Mouse (Mus musculus) limb, embryonic 12.5 days (tissue): ENCODE data around the gene Mto1. TPM values are rescaled to one million over a fixed set of nuclear protein-coding genes. Genes with fewer than 3 reads are reported as not detected.

Source experiments
- ATAC-seq: fragments of 200-750 bp; cut with Nextera tagmentation; 2 replicates; pipeline ENCODE4 v1.8.0; 2017; ENCODE audit warnings: low read depth, moderate TSS enrichment; ENCODE audit not compliant: insufficient number of reproducible peaks, insufficient read depth, low FRiP score, low TSS enrichment
- H3K27ac ChIP-seq: fragments of 300-500 bp; sonication (generic); 2 replicates; pipeline ENCODE4 v1.5.1; 2016; ENCODE audit warnings: mild to moderate bottlenecking, moderate library complexity
- H3K27me3 ChIP-seq: fragments of 300-500 bp; sonication (generic); 2 replicates; pipeline ENCODE4 v1.6.1; 2016; ENCODE audit warnings: mild to moderate bottlenecking, moderate library complexity
- H3K36me3 ChIP-seq: fragments of 300-500 bp; sonication (generic); 2 replicates; pipeline ENCODE4 v1.6.1; 2016; ENCODE audit warnings: mild to moderate bottlenecking, moderate library complexity
- H3K4me1 ChIP-seq: fragments of 300-500 bp; sonication (generic); replicated peaks from 2 replicates; pipeline ENCODE4 v1.6.1; 2016
- H3K4me2 ChIP-seq: fragments of 300-500 bp; sonication (generic); 2 replicates; pipeline ENCODE4 v1.6.1; 2016; ENCODE audit warnings: mild to moderate bottlenecking, moderate library complexity
- H3K4me3 ChIP-seq: fragments of 300-500 bp; sonication (generic); replicated peaks from 2 replicates; pipeline ENCODE4 v1.5.1; 2016; ENCODE audit warnings: mild to moderate bottlenecking
- H3K9ac ChIP-seq: fragments of 300-500 bp; sonication (generic); replicated peaks from 2 replicates; pipeline ENCODE4 v1.6.1; 2016; ENCODE audit warnings: mild to moderate bottlenecking, moderate library complexity
- H3K9me3 ChIP-seq: fragments of 300-500 bp; sonication (generic); 2 replicates; pipeline ENCODE4 v1.6.1; 2016; ENCODE audit warnings: mild to moderate bottlenecking, moderate library complexity
- WGBS: fragments of 180-500 bp; shearing (Covaris S2); methylation state at CpG from one replicate; pipeline ENCODE4 v1.1.7; 2016; 5-methylcytosine and 5-hydroxymethylcytosine counted together
- polyA plus RNA-seq: library from polyadenylated mRNA; unstranded; fragments of >200 nt; fragmentation: Nextera tagmentation; extraction: Ambion mirVana; gene quantifications from 2 replicates; pipeline ENCODE4 v1.2.1, GENCODE M21; 2016

Gene Mto1
- 20.3 and 23.5 TPM in 2 replicates for polyA plus RNA-seq

GRCm38 (mm10) chr9:78447973-78448873 lies at the start of gene Mto1, which contains the start of gene Gm17324:
Gene Mto1, plus strand, starts transcription at chr9:78448208.
Gene Gm17324, minus strand, starts transcription at chr9:78448786.
- Histone ChIP-seq H3K9me3 (no peaks in the 10 kb centered on the region), H3K4me2 (peak within 1 kb of the TSS; percentile 72), H3K36me3 (peaks cover 21% of the 10 kb centered on the region), H3K9ac (peak within 1 kb of the TSS; percentile 90), H3K4me1 (peaks cover 8% of the 10 kb centered on the region), H3K27me3 (peaks cover 30% of the 10 kb centered on the region), H3K4me3 (peak within 1 kb of the TSS; percentile 98), H3K27ac (peak within 1 kb of the TSS; percentile 88)
- under 1% methylated on average over 96 of the region's 96 CpGs for WGBS
- ATAC-seq, result peak; percentile 84

GRCm38 (mm10) chr9:78400570-78400969 lies 47.4 kb upstream of the Mto1 start:
- Histone ChIP-seq H3K27ac (no peak overlapping the region), H3K9ac (no peak overlapping the region), H3K9me3 (no peaks in the 10 kb centered on the region), H3K4me1 (peaks cover 4% of the 10 kb centered on the region; the same call in 1 of the 2 replicates), H3K27me3 (peaks cover 33% of the 10 kb centered on the region), H3K4me3 (no peak overlapping the region), H3K36me3 (no peaks in the 10 kb centered on the region), H3K4me2 (no peak overlapping the region)
- ATAC-seq, result no peak
- WGBS, result 85% methylated on average over 5 of the region's 5 CpGs

GRCm38 (mm10) chr9:78401596-78401995 lies 46.4 kb upstream of the Mto1 start:
- Histone ChIP-seq H3K27me3 (peaks cover 23% of the 10 kb centered on the region), H3K27ac (no peak overlapping the region), H3K36me3 (no peaks in the 10 kb centered on the region), H3K4me2 (no peak overlapping the region), H3K4me1 (no peaks in the 10 kb centered on the region), H3K9ac (no peak overlapping the region), H3K4me3 (no peak overlapping the region), H3K9me3 (no peaks in the 10 kb centered on the region)
- ATAC-seq, result no peak
- 88% methylated on average over 7 of the region's 7 CpGs for whole genome bisulfite sequencing

GRCm38 (mm10) chr9:78427362-78427781 lies 20.6 kb upstream of the Mto1 start:
- H3K4me1 ChIP-seq, result no peaks in the 10 kb centered on the region; the same call in 1 of the 2 replicates
- peak overlapping the region; percentile 31 for H3K4me3 ChIP-seq
- no peaks in the 10 kb centered on the region; the same call in 1 of the 2 replicates for H3K27me3 ChIP-seq
- H3K9ac ChIP-seq, result peak overlapping the region; percentile 47; the same call in 1 of the 2 replicates
- no peaks in the 10 kb centered on the region for H3K36me3 ChIP-seq
- no peak overlapping the region for H3K27ac ChIP-seq
- no peaks in the 10 kb centered on the region for H3K9me3 ChIP-seq
- 21% methylated on average over 27 of the region's 27 CpGs for WGBS
- ATAC-seq, result no peak
- peak overlapping the region; percentile 62 for H3K4me2 ChIP-seq

GRCm38 (mm10) chr9:78428185-78428584 lies 19.8 kb upstream of the Mto1 start:
- Histone ChIP-seq H3K27ac (no peak overlapping the region), H3K36me3 (no peaks in the 10 kb centered on the region), H3K4me3 (no peak overlapping the region), H3K4me2 (no peak overlapping the region), H3K27me3 (no peaks in the 10 kb centered on the region; the same call in 1 of the 2 replicates), H3K9ac (no peak overlapping the region), H3K9me3 (no peaks in the 10 kb centered on the region), H3K4me1 (no peaks in the 10 kb centered on the region; the same call in 1 of the 2 replicates)
- WGBS, result 80% methylated on average over 6 of the region's 6 CpGs
- ATAC-seq, result no peak

- Histone ChIP-seq H3K4me3 (no peak overlapping the region), H3K4me2 (no peak overlapping the region), H3K36me3 (no peaks in the 10 kb centered on the region), H3K4me1 (no peaks in the 10 kb centered on the region; the same call in 1 of the 2 replicates), H3K9me3 (no peaks in the 10 kb centered on the region), H3K27ac (no peak overlapping the region), H3K9ac (no peak overlapping the region), H3K27me3 (no peaks in the 10 kb centered on the region; the same call in 1 of the 2 replicates)
- WGBS, result 79% methylated on average over 4 of the region's 4 CpGs
- ATAC-seq, result no peak
Observed at GRCm38 (mm10) chr9:78428870-78429432, 19.1 kb upstream of the Mto1 start.

- WGBS, result 57% methylated on average over 2 of the region's 2 CpGs
- no peak overlapping the region for H3K4me3 ChIP-seq
- no peak overlapping the region for H3K27ac ChIP-seq
- H3K4me1 ChIP-seq, result no peaks in the 10 kb centered on the region; the same call in 1 of the 2 replicates
- no peaks in the 10 kb centered on the region for H3K9me3 ChIP-seq
- H3K9ac ChIP-seq, result no peak overlapping the region
- ATAC-seq, result no peak
- no peaks in the 10 kb centered on the region for H3K36me3 ChIP-seq
- H3K27me3 ChIP-seq, result no peaks in the 10 kb centered on the region; the same call in 1 of the 2 replicates
- no peak overlapping the region for H3K4me2 ChIP-seq
Observed at GRCm38 (mm10) chr9:78429551-78429950, 18.5 kb upstream of the Mto1 start.

- no peak for ATAC-seq
- H3K4me1 ChIP-seq, result no peaks in the 10 kb centered on the region; the same call in 1 of the 2 replicates
- H3K36me3 ChIP-seq, result no peaks in the 10 kb centered on the region
- H3K27me3 ChIP-seq, result no peaks in the 10 kb centered on the region; the same call in 1 of the 2 replicates
- 75% methylated on average over 6 of the region's 6 CpGs for WGBS
- no peaks in the 10 kb centered on the region for H3K9me3 ChIP-seq
- no peak overlapping the region for H3K4me3 ChIP-seq
- H3K27ac ChIP-seq, result no peak overlapping the region
- H3K9ac ChIP-seq, result no peak overlapping the region
- no peak overlapping the region for H3K4me2 ChIP-seq
Observed at GRCm38 (mm10) chr9:78430486-78430885, 17.5 kb upstream of the Mto1 start.

GRCm38 (mm10) chr9:78432471-78432870 lies 15.5 kb upstream of the Mto1 start:
- Histone ChIP-seq H3K4me1 (no peaks in the 10 kb centered on the region; the same call in 1 of the 2 replicates), H3K27ac (no peak overlapping the region), H3K36me3 (no peaks in the 10 kb centered on the region), H3K9ac (no peak overlapping the region), H3K4me3 (no peak overlapping the region), H3K27me3 (peaks cover 7% of the 10 kb centered on the region), H3K9me3 (no peaks in the 10 kb centered on the region), H3K4me2 (no peak overlapping the region)
- 89% methylated on average over 5 of the region's 5 CpGs for WGBS
- ATAC-seq, result no peak

- Histone ChIP-seq H3K27ac (no peak overlapping the region), H3K4me1 (peaks cover 7% of the 10 kb centered on the region; the same call in 1 of the 2 replicates), H3K27me3 (peaks cover 58% of the 10 kb centered on the region), H3K4me3 (no peak overlapping the region), H3K9ac (no peak overlapping the region), H3K9me3 (no peaks in the 10 kb centered on the region), H3K4me2 (no peak overlapping the region), H3K36me3 (no peaks in the 10 kb centered on the region)
- WGBS, result 61% methylated on average over 5 of the region's 5 CpGs
- ATAC-seq, result no peak
Observed at GRCm38 (mm10) chr9:78439426-78439825, 8.6 kb upstream of the Mto1 start.

GRCm38 (mm10) chr9:78442237-78442578 lies 5.8 kb upstream of the Mto1 start:
- Histone ChIP-seq H3K9ac (peak overlapping the region; percentile 58), H3K4me2 (peak overlapping the region; percentile 79), H3K4me1 (peaks cover 7% of the 10 kb centered on the region; the same call in 1 of the 2 replicates), H3K36me3 (no peaks in the 10 kb centered on the region), H3K27ac (no peak overlapping the region), H3K9me3 (no peaks in the 10 kb centered on the region), H3K4me3 (peak overlapping the region; percentile 49), H3K27me3 (peaks cover 69% of the 10 kb centered on the region)
- 0 out of 2 replicates have a peak, but pooled peaks have one; percentile 34 for ATAC-seq
- 4% methylated on average over 9 of the region's 9 CpGs for WGBS
